Mouse (Mus musculus): ENCODE data around the gene Rbpjl.

DNA sequence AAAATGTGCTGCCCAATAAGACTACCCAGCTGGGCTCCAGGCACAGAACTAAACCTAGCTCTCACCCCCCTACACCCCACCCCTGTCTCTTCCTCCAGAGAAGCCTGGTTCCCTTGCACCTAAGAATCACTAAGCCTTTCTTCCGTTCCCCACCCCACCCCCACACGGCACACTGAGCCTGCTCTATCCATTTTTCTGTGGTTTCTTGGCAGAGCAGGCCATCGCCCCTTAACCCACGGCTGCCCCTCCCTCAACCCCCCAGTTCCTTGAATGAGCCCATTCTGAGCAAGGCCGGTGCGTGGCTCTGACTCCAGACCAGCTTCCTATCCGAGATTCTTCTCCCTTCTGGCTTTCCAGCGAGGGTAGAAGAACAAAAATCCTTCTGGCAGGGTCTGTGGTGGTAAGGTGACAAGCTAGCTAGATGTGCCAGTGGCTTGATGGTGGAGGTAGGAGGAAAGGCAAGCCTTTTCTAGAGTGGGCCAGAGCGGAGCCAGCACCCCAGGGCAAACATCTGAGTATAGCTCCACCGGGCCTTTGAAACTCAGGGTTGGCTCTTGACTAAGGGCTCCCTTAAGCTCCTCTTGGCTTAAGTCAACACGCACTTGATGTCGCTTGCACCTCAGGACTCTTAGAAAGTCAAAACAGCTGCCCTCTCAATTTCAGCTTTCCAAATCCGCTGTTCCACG is 598 bp downstream of the Rbpjl start:
- no peak for TF ChIP-seq POLR2A (IDR thresholded peaks at IDR 0.05; ENCODE audit: extremely low read depth, insufficient read depth, low read length)
- TF ChIP-seq CTCF (IDR thresholded peaks at IDR 0.05; ENCODE audit: low read depth, low read length) = no peak

Data from liver, adult 2 months (tissue).